Mouse (Mus musculus) v-Abl transformed pro-B cells (cell line): ENCODE measurements around the gene Fam19a1.

ENCODE experiments used
- in situ Hi-C, 2 experiments: fragments of 400-800 bp; cut with MboI; formaldehyde crosslinking; loops; one replicate each; pipeline ENCODE4 v1.15.1; 2025; ENCODE audit not compliant: unreplicated experiment in 2 of 2

Fam19a1 gene

DNA sequence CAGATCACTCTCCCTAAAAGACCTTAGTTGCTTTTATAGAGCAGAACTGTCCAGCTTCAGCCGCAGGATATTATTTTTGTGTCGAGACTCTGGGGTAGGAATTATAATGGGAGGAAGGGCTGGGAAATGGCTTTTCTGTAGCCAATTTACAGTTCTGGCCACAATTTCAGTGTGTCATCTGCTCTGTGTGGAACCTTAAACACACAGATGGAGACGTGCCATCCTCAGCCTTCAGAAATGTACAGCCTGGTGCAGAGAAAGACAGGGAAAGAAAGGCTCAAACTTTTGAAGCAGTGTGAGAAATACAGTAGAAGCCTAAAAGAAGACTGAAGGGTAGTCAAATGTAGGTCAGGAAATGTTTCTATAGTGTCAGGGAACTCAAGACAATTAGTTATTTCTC, 519.3 kb downstream of the Fam19a1 start:
- in situ Hi-C loops, result no loop called here

DNA sequence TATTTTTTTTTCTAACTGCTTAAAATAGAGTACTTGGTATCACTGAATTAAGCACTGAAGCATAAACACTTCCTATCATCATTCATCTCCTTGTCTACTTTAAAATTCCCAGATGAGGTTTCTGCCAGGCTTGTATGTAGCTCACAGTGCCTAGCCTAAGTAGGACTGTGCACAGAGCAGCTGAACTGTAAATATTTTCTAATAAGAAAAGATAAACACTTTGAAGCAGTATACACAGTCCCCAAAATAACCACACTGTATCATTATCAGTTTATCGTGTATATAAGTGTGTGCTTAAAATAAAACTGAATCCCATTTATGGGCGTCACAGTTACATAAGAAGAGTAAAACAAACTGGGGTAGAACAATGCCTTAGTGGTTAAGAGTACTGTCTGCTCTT, 522.7 kb downstream of the Fam19a1 start:
- in situ Hi-C loops, result no loop called here

DNA sequence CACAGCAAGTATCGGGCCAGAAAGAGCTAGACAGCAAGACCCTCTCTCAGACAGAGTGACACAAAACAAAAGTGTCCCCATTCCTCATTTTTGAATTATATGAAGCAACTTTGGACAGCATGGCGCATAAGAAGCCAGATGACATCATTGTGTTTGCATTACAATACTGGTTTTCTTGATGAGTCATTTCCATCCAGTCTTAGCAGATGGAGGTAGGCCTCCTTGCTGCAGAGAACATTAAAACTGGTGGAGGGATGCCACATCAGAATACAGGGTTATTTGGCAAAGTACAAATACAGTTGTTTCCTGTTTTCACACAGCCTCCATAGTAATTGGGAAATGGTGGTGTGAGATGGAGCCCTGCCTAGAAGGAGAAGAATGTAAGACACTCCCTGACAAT, 535.8 kb downstream of the Fam19a1 start:
- in situ Hi-C loops, result no loop called here

DNA sequence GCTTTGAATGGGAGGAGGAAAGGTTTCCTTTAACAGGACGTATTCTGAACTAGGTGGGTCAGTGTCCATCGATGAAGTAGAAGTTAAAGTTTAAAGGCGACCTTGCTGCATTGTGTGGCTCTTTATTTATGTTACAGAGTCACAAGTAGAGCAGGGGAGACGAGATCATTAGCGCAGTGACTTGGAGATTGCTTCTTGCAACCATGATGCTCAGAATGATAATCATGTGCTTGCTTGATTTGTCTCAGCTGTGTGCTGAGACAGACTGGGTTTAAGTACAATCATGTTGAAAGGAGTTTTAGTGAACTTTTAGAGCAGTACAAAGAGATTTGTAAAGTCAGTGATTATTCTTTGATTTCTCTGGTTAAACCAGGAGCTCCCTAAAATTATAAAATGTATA, 536.3 kb downstream of the Fam19a1 start:
- in situ Hi-C loops, result no loop called here

DNA sequence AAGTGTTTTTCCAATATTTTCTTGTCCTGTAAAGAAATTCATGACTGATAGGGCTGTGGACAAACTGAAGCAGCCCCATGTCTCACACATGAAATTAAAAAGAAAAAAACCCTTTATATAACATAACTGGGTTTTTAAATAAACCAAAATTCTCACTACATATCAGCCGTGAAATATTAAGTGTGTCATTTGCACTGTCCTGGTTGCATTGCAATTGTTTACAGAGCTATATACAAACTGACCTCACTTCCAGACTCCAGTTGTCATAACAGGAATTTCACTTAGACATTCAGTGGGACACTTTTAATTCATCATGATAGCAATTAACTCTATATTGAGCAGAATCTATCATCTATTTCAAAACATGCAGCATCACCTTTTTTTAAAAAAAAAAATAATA, 553.4 kb downstream of the Fam19a1 start:
- in situ Hi-C loops, result no loop called here

DNA sequence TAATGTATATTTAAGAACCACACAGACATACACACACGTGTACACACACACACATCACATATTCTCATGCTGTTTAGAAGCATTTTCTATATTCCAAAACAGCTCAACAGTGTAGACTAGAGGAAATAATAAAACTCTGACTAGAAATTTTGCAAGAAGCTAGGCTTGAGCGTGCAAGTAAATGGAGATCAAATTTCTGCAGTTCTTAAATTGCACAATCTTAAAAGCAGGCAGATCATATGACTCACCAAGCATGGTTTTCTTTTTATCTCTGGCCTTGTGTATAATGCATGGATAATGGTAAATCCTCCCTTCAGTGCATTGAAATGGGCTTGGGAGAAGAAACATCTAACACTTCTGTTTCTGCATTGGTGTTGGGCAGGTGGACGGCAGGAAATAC, 564.9 kb downstream of the Fam19a1 start:
- in situ Hi-C loops, result no loop called here
